Mouse (Mus musculus): Measurements from ENCODE around the gene Krba1. TPM values are rescaled to one million over a fixed set of nuclear protein-coding genes. Genes with fewer than 3 reads are reported as not detected.

Gene Krba1
- polyA plus RNA-seq (2015; fragmentation: Nextera tagmentation; extraction: Ambion mirVana), result 16.2 and 16.8 TPM in 2 replicates

DNA sequence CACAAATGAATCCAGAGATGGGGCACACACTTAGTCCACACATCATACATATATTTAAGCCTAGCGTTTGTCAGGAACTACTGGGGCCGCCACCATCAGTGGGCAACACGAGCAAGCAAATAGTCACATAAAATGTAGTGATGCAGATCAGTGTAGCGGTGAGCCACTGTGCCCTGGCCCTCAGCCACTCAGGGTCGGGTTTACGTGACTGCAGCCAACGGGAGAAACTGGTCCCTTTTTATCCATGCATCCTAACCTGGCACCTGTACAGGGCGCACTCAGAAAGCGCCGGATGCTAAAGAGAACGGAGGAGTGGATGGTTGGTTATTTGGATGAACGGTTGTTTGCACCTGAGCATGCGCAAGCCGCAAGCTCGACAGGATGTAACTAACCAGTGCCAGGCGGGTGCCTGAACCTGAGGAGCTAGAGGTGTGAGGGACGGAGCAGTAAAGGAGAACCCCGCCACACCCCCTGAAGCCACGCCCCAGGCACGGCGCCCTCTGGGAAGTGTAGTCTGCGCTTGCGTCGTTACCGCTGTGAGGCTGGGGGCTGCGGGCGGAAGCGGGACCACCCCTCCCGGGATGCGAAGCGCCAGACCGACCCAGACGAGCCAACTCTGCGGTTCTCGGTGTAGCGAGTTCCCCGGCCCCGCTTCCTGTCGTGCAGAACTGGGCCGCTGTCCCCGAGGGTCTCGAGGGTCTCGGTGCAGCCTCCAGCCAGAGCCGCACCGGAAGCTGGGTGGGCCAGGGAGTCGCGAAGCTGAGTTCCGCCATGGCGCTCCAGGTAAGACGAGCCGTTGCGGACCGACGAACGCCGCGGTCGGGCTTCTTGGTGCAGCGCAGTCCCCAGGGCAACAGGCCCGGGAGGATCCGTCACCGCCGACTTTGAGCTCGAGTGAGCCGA, at the start of gene Krba1:
Gene Krba1, plus strand, starts transcription at position 482 of the 903 bp plus-strand sequence.
- no peaks in the 10 kb centered on the region for H3K9me3 ChIP-seq (replicated peaks; ENCODE audit: control insufficient read depth, low read length)
- H3K27ac ChIP-seq (ENCODE audit: low read length), result peak within 1 kb of the TSS; percentile 79
- H3K4me2 ChIP-seq (ENCODE audit: low read depth, low read length), result peak within 1 kb of the TSS; percentile 88
- peak within 1 kb of the TSS; percentile 88 for H3K4me3 ChIP-seq (replicated peaks; ENCODE audit: low read length)
- peaks cover 17% of the 10 kb centered on the region for H3K4me1 ChIP-seq (ENCODE audit: control insufficient read depth, insufficient read depth, low read length)
- H3K36me3 ChIP-seq (ENCODE audit: control insufficient read depth, insufficient read depth, low read length), result no peaks in the 10 kb centered on the region
- peak; percentile 94 for ATAC-seq (ENCODE audit: insufficient read depth, low FRiP score)
- WGBS, result under 1% methylated on average over 65 of the region's 65 CpGs
- H3K27me3 ChIP-seq (ENCODE audit: control insufficient read depth, insufficient read depth, low read length), result no peaks in the 10 kb centered on the region
- peak within 1 kb of the TSS; percentile 95 for H3K9ac ChIP-seq (ENCODE audit: low read length)

GRCm38 (mm10) chr6:48358897-48359296, 36.5 kb upstream of the Krba1 start:
- Histone ChIP-seq H3K27me3 (ENCODE audit: control insufficient read depth, insufficient read depth, low read length) (no peaks in the 10 kb centered on the region), H3K27ac (ENCODE audit: low read length) (no peak overlapping the region), H3K36me3 (ENCODE audit: control insufficient read depth, insufficient read depth, low read length) (no peaks in the 10 kb centered on the region), H3K4me3 (replicated peaks; ENCODE audit: low read length) (no peak overlapping the region), H3K4me1 (ENCODE audit: control insufficient read depth, insufficient read depth, low read length) (no peaks in the 10 kb centered on the region), H3K9me3 (replicated peaks; ENCODE audit: control insufficient read depth, low read length) (no peaks in the 10 kb centered on the region), H3K4me2 (ENCODE audit: low read depth, low read length) (no peak overlapping the region), H3K9ac (ENCODE audit: low read length) (no peak overlapping the region)
- no peak for ATAC-seq (ENCODE audit: insufficient read depth, low FRiP score)
- 73% methylated on average over 3 of the region's 3 CpGs for WGBS

GRCm38 (mm10) chr6:48366322-48366996, 28.9 kb upstream of the Krba1 start:
- Histone ChIP-seq H3K36me3 (ENCODE audit: control insufficient read depth, insufficient read depth, low read length) (no peaks in the 10 kb centered on the region), H3K9ac (ENCODE audit: low read length) (no peak overlapping the region), H3K27ac (ENCODE audit: low read length) (no peak overlapping the region), H3K4me1 (ENCODE audit: control insufficient read depth, insufficient read depth, low read length) (no peaks in the 10 kb centered on the region), H3K27me3 (ENCODE audit: control insufficient read depth, insufficient read depth, low read length) (no peaks in the 10 kb centered on the region), H3K4me2 (ENCODE audit: low read depth, low read length) (no peak overlapping the region), H3K4me3 (replicated peaks; ENCODE audit: low read length) (no peak overlapping the region), H3K9me3 (replicated peaks; ENCODE audit: control insufficient read depth, low read length) (no peaks in the 10 kb centered on the region)
- 67% methylated on average over 11 of the region's 11 CpGs for WGBS
- ATAC-seq (ENCODE audit: insufficient read depth, low FRiP score), result no peak

GRCm38 (mm10) chr6:48388221-48388620, 7.2 kb upstream of the Krba1 start:
- Histone ChIP-seq H3K36me3 (ENCODE audit: control insufficient read depth, insufficient read depth, low read length) (no peaks in the 10 kb centered on the region), H3K27ac (ENCODE audit: low read length) (no peak overlapping the region), H3K9me3 (replicated peaks; ENCODE audit: control insufficient read depth, low read length) (no peaks in the 10 kb centered on the region), H3K27me3 (ENCODE audit: control insufficient read depth, insufficient read depth, low read length) (no peaks in the 10 kb centered on the region), H3K4me3 (replicated peaks; ENCODE audit: low read length) (no peak overlapping the region), H3K4me2 (ENCODE audit: low read depth, low read length) (no peak overlapping the region), H3K9ac (ENCODE audit: low read length) (no peak overlapping the region), H3K4me1 (ENCODE audit: control insufficient read depth, insufficient read depth, low read length) (no peaks in the 10 kb centered on the region)
- WGBS, result 65% methylated on average over 3 of the region's 3 CpGs
- no peak for ATAC-seq (ENCODE audit: insufficient read depth, low FRiP score)

DNA sequence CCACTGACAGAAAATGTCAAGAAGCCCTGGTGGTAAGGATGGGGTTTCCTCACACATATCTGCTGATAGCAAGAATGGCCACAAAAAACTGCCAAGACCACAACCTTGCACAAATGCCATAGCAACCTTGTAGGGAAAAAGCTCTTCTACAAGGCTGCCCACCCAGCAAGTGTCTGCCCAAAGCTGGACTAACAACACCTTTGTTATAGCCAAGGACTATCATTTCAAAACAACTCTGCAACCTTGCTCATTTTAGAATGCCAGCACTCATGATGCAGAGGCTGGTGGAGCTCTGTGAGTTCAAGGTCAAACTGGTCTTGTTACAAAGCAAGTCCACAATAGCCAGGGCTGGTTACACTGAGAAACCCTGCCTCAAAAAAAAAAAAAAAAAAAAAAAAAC, 1.6 kb upstream of the Krba1 start:
- Histone ChIP-seq H3K4me1 (ENCODE audit: control insufficient read depth, insufficient read depth, low read length) (peaks cover 17% of the 10 kb centered on the region), H3K4me2 (ENCODE audit: low read depth, low read length) (no peak overlapping the region), H3K36me3 (ENCODE audit: control insufficient read depth, insufficient read depth, low read length) (no peaks in the 10 kb centered on the region), H3K27me3 (ENCODE audit: control insufficient read depth, insufficient read depth, low read length) (no peaks in the 10 kb centered on the region), H3K4me3 (replicated peaks; ENCODE audit: low read length) (no peak overlapping the region), H3K9me3 (replicated peaks; ENCODE audit: control insufficient read depth, low read length) (no peaks in the 10 kb centered on the region), H3K9ac (ENCODE audit: low read length) (no peak overlapping the region), H3K27ac (ENCODE audit: low read length) (no peak overlapping the region)
- ATAC-seq (ENCODE audit: insufficient read depth, low FRiP score), result no peak

- Histone ChIP-seq H3K4me1 (ENCODE audit: control insufficient read depth, insufficient read depth, low read length) (peaks cover 17% of the 10 kb centered on the region), H3K4me3 (replicated peaks; ENCODE audit: low read length) (peak overlapping the region; percentile 88), H3K4me2 (ENCODE audit: low read depth, low read length) (peak overlapping the region; percentile 88), H3K9ac (ENCODE audit: low read length) (peak overlapping the region; percentile 95), H3K27ac (ENCODE audit: low read length) (peak overlapping the region; percentile 79), H3K36me3 (ENCODE audit: control insufficient read depth, insufficient read depth, low read length) (no peaks in the 10 kb centered on the region), H3K9me3 (replicated peaks; ENCODE audit: control insufficient read depth, low read length) (no peaks in the 10 kb centered on the region), H3K27me3 (ENCODE audit: control insufficient read depth, insufficient read depth, low read length) (no peaks in the 10 kb centered on the region)
- ATAC-seq (ENCODE audit: insufficient read depth, low FRiP score), result no peak
- 24% methylated on average over 15 of the region's 15 CpGs for WGBS
Measured at GRCm38 (mm10) chr6:48396008-48396595, 716 bp downstream of the Krba1 start.

DNA sequence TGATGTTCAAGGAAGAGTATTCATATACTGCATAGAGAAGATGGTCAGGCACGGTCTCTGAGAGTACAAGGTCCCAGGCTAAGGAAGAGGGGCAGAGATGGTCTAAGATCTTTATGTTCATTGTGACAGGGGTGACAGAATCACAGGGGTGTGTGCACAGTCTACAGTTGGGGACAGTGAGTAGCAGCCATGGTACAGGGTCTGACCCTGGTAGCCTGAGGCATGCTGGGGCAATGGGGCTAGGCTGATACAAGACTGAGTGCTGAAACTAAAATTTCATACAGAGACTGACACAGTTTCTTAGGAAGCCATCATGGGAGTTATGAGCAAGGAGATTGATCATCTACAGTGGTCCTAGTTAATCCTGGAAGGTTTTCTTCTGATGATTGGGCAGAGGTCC, 1.3 kb downstream of the Krba1 start:
- 97% methylated on average over 1 of the region's 1 CpGs for WGBS
- no peaks in the 10 kb centered on the region for H3K36me3 ChIP-seq (ENCODE audit: control insufficient read depth, insufficient read depth, low read length)
- peak overlapping the region; percentile 95 for H3K9ac ChIP-seq (ENCODE audit: low read length)
- H3K4me3 ChIP-seq (replicated peaks; ENCODE audit: low read length), result peak overlapping the region; percentile 88; the same call in 1 of the 2 replicates
- H3K9me3 ChIP-seq (replicated peaks; ENCODE audit: control insufficient read depth, low read length), result no peaks in the 10 kb centered on the region
- H3K27ac ChIP-seq (ENCODE audit: low read length), result no peak overlapping the region
- peak overlapping the region; percentile 88 for H3K4me2 ChIP-seq (ENCODE audit: low read depth, low read length)
- H3K27me3 ChIP-seq (ENCODE audit: control insufficient read depth, insufficient read depth, low read length), result no peaks in the 10 kb centered on the region
- no peak for ATAC-seq (ENCODE audit: insufficient read depth, low FRiP score)
- H3K4me1 ChIP-seq (ENCODE audit: control insufficient read depth, insufficient read depth, low read length), result peaks cover 17% of the 10 kb centered on the region

DNA sequence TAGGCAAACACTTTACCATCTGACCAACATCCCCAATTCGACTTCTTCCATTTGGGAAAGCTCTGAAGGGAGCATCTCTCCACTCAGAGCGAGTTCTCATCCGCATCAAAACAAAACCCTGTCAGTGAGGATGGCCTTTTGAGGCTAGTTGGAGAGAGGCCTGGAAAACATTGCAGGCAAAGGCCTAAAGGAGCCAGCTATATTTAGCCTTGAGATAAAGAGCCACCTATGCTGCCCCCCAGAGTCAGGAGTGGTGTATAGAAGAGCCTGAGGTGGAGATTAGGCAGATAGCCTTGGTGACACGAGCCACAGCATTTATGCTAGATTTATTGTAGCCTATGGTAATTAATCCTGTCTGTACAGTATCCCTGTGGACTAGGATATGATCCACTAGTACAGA, 1.9 kb downstream of the Krba1 start:
- H3K4me2 ChIP-seq (ENCODE audit: low read depth, low read length), result 0 out of 2 replicates have a peak overlapping the region, but pooled peaks have one; percentile 88
- 63% methylated on average over 4 of the region's 4 CpGs for WGBS
- H3K9me3 ChIP-seq (replicated peaks; ENCODE audit: control insufficient read depth, low read length), result no peaks in the 10 kb centered on the region
- ATAC-seq (ENCODE audit: insufficient read depth, low FRiP score), result no peak
- no peaks in the 10 kb centered on the region for H3K36me3 ChIP-seq (ENCODE audit: control insufficient read depth, insufficient read depth, low read length)
- no peaks in the 10 kb centered on the region for H3K27me3 ChIP-seq (ENCODE audit: control insufficient read depth, insufficient read depth, low read length)
- peaks cover 17% of the 10 kb centered on the region for H3K4me1 ChIP-seq (ENCODE audit: control insufficient read depth, insufficient read depth, low read length)
- no peak overlapping the region for H3K4me3 ChIP-seq (replicated peaks; ENCODE audit: low read length)
- 0 out of 2 replicates have a peak overlapping the region, but pooled peaks have one; percentile 95 for H3K9ac ChIP-seq (ENCODE audit: low read length)
- H3K27ac ChIP-seq (ENCODE audit: low read length), result no peak overlapping the region

DNA sequence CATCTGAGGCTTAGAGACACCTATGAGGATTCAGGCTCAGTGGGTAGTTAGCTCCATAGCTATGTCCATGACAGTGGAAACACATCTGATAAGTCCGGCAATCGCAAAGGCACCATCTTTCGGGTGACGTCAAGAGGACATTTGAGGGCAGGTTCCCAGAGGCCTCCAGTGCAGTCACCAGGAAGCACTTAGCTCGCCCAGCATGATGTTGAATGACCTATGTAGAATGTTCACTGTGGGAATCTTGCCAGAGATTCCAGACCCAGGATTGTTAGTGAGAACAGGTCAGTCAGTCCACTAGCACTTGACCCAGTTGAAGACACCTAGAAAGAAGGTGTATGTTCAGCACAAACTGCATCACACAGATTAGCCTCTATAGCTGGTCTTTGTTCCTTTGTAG, 4.5 kb downstream of the Krba1 start:
- Histone ChIP-seq H3K4me3 (replicated peaks; ENCODE audit: low read length) (no peak overlapping the region), H3K9ac (ENCODE audit: low read length) (no peak overlapping the region), H3K27me3 (ENCODE audit: control insufficient read depth, insufficient read depth, low read length) (no peaks in the 10 kb centered on the region), H3K4me1 (ENCODE audit: control insufficient read depth, insufficient read depth, low read length) (peaks cover 16% of the 10 kb centered on the region), H3K36me3 (ENCODE audit: control insufficient read depth, insufficient read depth, low read length) (peaks cover under 1% of the 10 kb centered on the region; the same call in 1 of the 2 replicates), H3K4me2 (ENCODE audit: low read depth, low read length) (no peak overlapping the region), H3K9me3 (replicated peaks; ENCODE audit: control insufficient read depth, low read length) (no peaks in the 10 kb centered on the region), H3K27ac (ENCODE audit: low read length) (no peak overlapping the region)
- no peak for ATAC-seq (ENCODE audit: insufficient read depth, low FRiP score)
- WGBS, result 86% methylated on average over 5 of the region's 5 CpGs
